Mouse (Mus musculus): ENCODE results near the gene Bend5. TPM values are rescaled to one million over a fixed set of nuclear protein-coding genes. Genes with fewer than 3 reads are reported as not detected.
A peak's percentile ranks its signal among the peaks of the same experiment; 100 is the strongest.

The Bend5 gene
- polyA plus RNA-seq, 1 experiment from 2014 or later = 35.2 TPM

GRCm38 (mm10) chr4:111416551-111416950 is 1.7 kb downstream of the Bend5 start:
- Histone ChIP-seq H3K36me3 (0 out of 2 replicates have a peak, but pooled peaks cover 5% of the 10 kb centered on the region), H3K27me3 (replicated peaks) (no peaks in the 10 kb centered on the region), H3K4me2 (peak overlapping the region; percentile 68), H3K4me1 (peaks cover 15% of the 10 kb centered on the region; the same call in 1 of the 2 replicates), H3K4me3 (replicated peaks) (peak overlapping the region; percentile 79), H3K9me3 (no peaks in the 10 kb centered on the region), H3K27ac (no peak overlapping the region), H3K9ac (no peak overlapping the region)
- 78% methylated on average over 3 of the region's 3 CpGs for WGBS
- ATAC-seq (ENCODE audit: insufficient read depth, low FRiP score, low read depth) = no peak

GRCm38 (mm10) chr4:111417716-111418115 is 2.9 kb downstream of the Bend5 start:
- Histone ChIP-seq H3K4me1 (peaks cover 15% of the 10 kb centered on the region; the same call in 1 of the 2 replicates), H3K9ac (no peak overlapping the region), H3K27ac (no peak overlapping the region), H3K4me3 (replicated peaks) (no peak overlapping the region), H3K36me3 (0 out of 2 replicates have a peak, but pooled peaks cover 5% of the 10 kb centered on the region), H3K4me2 (no peak overlapping the region), H3K27me3 (replicated peaks) (no peaks in the 10 kb centered on the region), H3K9me3 (no peaks in the 10 kb centered on the region)
- 86% methylated on average over 5 of the region's 5 CpGs for WGBS
- ATAC-seq (ENCODE audit: insufficient read depth, low FRiP score, low read depth) = no peak

GRCm38 (mm10) chr4:111419476-111419875 is 4.7 kb downstream of the Bend5 start:
- Histone ChIP-seq H3K9ac (no peak overlapping the region), H3K4me2 (no peak overlapping the region), H3K4me1 (peaks cover 11% of the 10 kb centered on the region; the same call in 1 of the 2 replicates), H3K9me3 (no peaks in the 10 kb centered on the region), H3K4me3 (replicated peaks) (no peak overlapping the region), H3K36me3 (0 out of 2 replicates have a peak, but pooled peaks cover 5% of the 10 kb centered on the region), H3K27me3 (replicated peaks) (no peaks in the 10 kb centered on the region), H3K27ac (no peak overlapping the region)
- 80% methylated on average over 1 of the region's 1 CpGs for WGBS
- no peak; the same call in 1 of the 2 replicates for ATAC-seq (ENCODE audit: insufficient read depth, low FRiP score, low read depth)

- Histone ChIP-seq H3K36me3 (0 out of 2 replicates have a peak, but pooled peaks cover 5% of the 10 kb centered on the region), H3K4me1 (peaks cover 12% of the 10 kb centered on the region; the same call in 1 of the 2 replicates), H3K9ac (no peak overlapping the region), H3K27me3 (replicated peaks) (no peaks in the 10 kb centered on the region), H3K27ac (no peak overlapping the region), H3K4me3 (replicated peaks) (no peak overlapping the region), H3K9me3 (no peaks in the 10 kb centered on the region), H3K4me2 (no peak overlapping the region)
- WGBS = 72% methylated on average over 3 of the region's 3 CpGs
- no peak for ATAC-seq (ENCODE audit: insufficient read depth, low FRiP score, low read depth)
Measured at GRCm38 (mm10) chr4:111420031-111420430, 5.2 kb downstream of the Bend5 start.

- WGBS = 82% methylated on average over 4 of the region's 4 CpGs
- ATAC-seq (ENCODE audit: insufficient read depth, low FRiP score, low read depth) = no peak
- no peaks in the 10 kb centered on the region for H3K9me3 ChIP-seq
- H3K4me3 ChIP-seq (replicated peaks) = no peak overlapping the region
- H3K36me3 ChIP-seq = 0 out of 2 replicates have a peak, but pooled peaks cover 5% of the 10 kb centered on the region
- no peaks in the 10 kb centered on the region for H3K27me3 ChIP-seq (replicated peaks)
- H3K27ac ChIP-seq = no peak overlapping the region
- H3K9ac ChIP-seq = no peak overlapping the region
- H3K4me2 ChIP-seq = no peak overlapping the region
- H3K4me1 ChIP-seq = peaks cover 12% of the 10 kb centered on the region; the same call in 1 of the 2 replicates
Measured at GRCm38 (mm10) chr4:111420955-111421354, 6.1 kb downstream of the Bend5 start.

- Histone ChIP-seq H3K4me2 (no peak overlapping the region), H3K36me3 (0 out of 2 replicates have a peak, but pooled peaks cover 5% of the 10 kb centered on the region), H3K9ac (no peak overlapping the region), H3K4me3 (replicated peaks) (no peak overlapping the region), H3K9me3 (no peaks in the 10 kb centered on the region), H3K27me3 (replicated peaks) (no peaks in the 10 kb centered on the region), H3K27ac (no peak overlapping the region), H3K4me1 (peaks cover 7% of the 10 kb centered on the region; the same call in 1 of the 2 replicates)
- no peak for ATAC-seq (ENCODE audit: insufficient read depth, low FRiP score, low read depth)
- 70% methylated on average over 6 of the region's 6 CpGs for WGBS
Measured at GRCm38 (mm10) chr4:111421785-111422184, 7.0 kb downstream of the Bend5 start.

GRCm38 (mm10) chr4:111424371-111424950 is 9.7 kb downstream of the Bend5 start:
- Histone ChIP-seq H3K4me1 (peaks cover 3% of the 10 kb centered on the region; the same call in 1 of the 2 replicates), H3K4me2 (no peak overlapping the region), H3K9me3 (no peaks in the 10 kb centered on the region), H3K27ac (no peak overlapping the region), H3K4me3 (replicated peaks) (no peak overlapping the region), H3K9ac (no peak overlapping the region), H3K27me3 (replicated peaks) (no peaks in the 10 kb centered on the region), H3K36me3 (no peaks in the 10 kb centered on the region)
- 86% methylated on average over 1 of the region's 1 CpGs for WGBS
- no peak for ATAC-seq (ENCODE audit: insufficient read depth, low FRiP score, low read depth)

- no peaks in the 10 kb centered on the region for H3K9me3 ChIP-seq
- no peak overlapping the region for H3K27ac ChIP-seq
- H3K36me3 ChIP-seq = no peaks in the 10 kb centered on the region
- no peaks in the 10 kb centered on the region for H3K27me3 ChIP-seq (replicated peaks)
- no peak overlapping the region for H3K4me3 ChIP-seq (replicated peaks)
- no peak overlapping the region for H3K4me2 ChIP-seq
- H3K9ac ChIP-seq = no peak overlapping the region
- ATAC-seq (ENCODE audit: insufficient read depth, low FRiP score, low read depth) = 0 out of 2 replicates have a peak, but pooled peaks have one; percentile 30
- H3K4me1 ChIP-seq = peaks cover 3% of the 10 kb centered on the region; the same call in 1 of the 2 replicates
- WGBS = 60% methylated on average over 6 of the region's 6 CpGs
Measured at GRCm38 (mm10) chr4:111425170-111425569, 10.4 kb downstream of the Bend5 start.

GRCm38 (mm10) chr4:111431186-111431585 is 16.4 kb downstream of the Bend5 start:
- no peak overlapping the region for H3K4me3 ChIP-seq (replicated peaks)
- no peak overlapping the region for H3K9ac ChIP-seq
- no peak overlapping the region for H3K4me2 ChIP-seq
- no peaks in the 10 kb centered on the region for H3K9me3 ChIP-seq
- H3K36me3 ChIP-seq = peaks cover 9% of the 10 kb centered on the region
- H3K27ac ChIP-seq = no peak overlapping the region
- peaks cover 4% of the 10 kb centered on the region; the same call in 1 of the 2 replicates for H3K4me1 ChIP-seq
- 66% methylated on average over 2 of the region's 2 CpGs for WGBS
- no peak for ATAC-seq (ENCODE audit: insufficient read depth, low FRiP score, low read depth)
- no peaks in the 10 kb centered on the region for H3K27me3 ChIP-seq (replicated peaks)

- H3K9me3 ChIP-seq = no peaks in the 10 kb centered on the region
- 60% methylated on average over 5 of the region's 5 CpGs for WGBS
- no peak for ATAC-seq (ENCODE audit: insufficient read depth, low FRiP score, low read depth)
- no peaks in the 10 kb centered on the region for H3K27me3 ChIP-seq (replicated peaks)
- H3K4me1 ChIP-seq = peaks cover 4% of the 10 kb centered on the region; the same call in 1 of the 2 replicates
- H3K4me2 ChIP-seq = no peak overlapping the region
- H3K36me3 ChIP-seq = peaks cover 9% of the 10 kb centered on the region
- H3K9ac ChIP-seq = no peak overlapping the region
- H3K27ac ChIP-seq = no peak overlapping the region
- no peak overlapping the region for H3K4me3 ChIP-seq (replicated peaks)
Measured at GRCm38 (mm10) chr4:111432013-111432412, 17.2 kb downstream of the Bend5 start.

- Histone ChIP-seq H3K27me3 (replicated peaks) (no peaks in the 10 kb centered on the region), H3K4me1 (peaks cover 4% of the 10 kb centered on the region; the same call in 1 of the 2 replicates), H3K36me3 (peaks cover 9% of the 10 kb centered on the region), H3K27ac (no peak overlapping the region), H3K4me3 (replicated peaks) (no peak overlapping the region), H3K9me3 (no peaks in the 10 kb centered on the region), H3K4me2 (no peak overlapping the region), H3K9ac (no peak overlapping the region)
- ATAC-seq (ENCODE audit: insufficient read depth, low FRiP score, low read depth) = no peak
- WGBS = 62% methylated on average over 5 of the region's 5 CpGs
Measured at GRCm38 (mm10) chr4:111432417-111432816, 17.6 kb downstream of the Bend5 start.

GRCm38 (mm10) chr4:111441709-111442108 is 26.9 kb downstream of the Bend5 start:
- ATAC-seq (ENCODE audit: insufficient read depth, low FRiP score, low read depth) = no peak
- Histone ChIP-seq H3K36me3 (no peaks in the 10 kb centered on the region), H3K27me3 (replicated peaks) (no peaks in the 10 kb centered on the region), H3K4me2 (no peak overlapping the region), H3K4me1 (no peaks in the 10 kb centered on the region), H3K9ac (no peak overlapping the region), H3K4me3 (replicated peaks) (no peak overlapping the region), H3K9me3 (no peaks in the 10 kb centered on the region), H3K27ac (no peak overlapping the region)
- 77% methylated on average over 1 of the region's 1 CpGs for WGBS
